Mouse (Mus musculus): ENCODE results near the gene Tnfrsf1a. TPM values are rescaled to one million over a fixed set of nuclear protein-coding genes. Genes with fewer than 3 reads are reported as not detected.

Tnfrsf1a gene
- total RNA-seq, 2 experiments from 2014 or later = 242 to 262 TPM

DNA sequence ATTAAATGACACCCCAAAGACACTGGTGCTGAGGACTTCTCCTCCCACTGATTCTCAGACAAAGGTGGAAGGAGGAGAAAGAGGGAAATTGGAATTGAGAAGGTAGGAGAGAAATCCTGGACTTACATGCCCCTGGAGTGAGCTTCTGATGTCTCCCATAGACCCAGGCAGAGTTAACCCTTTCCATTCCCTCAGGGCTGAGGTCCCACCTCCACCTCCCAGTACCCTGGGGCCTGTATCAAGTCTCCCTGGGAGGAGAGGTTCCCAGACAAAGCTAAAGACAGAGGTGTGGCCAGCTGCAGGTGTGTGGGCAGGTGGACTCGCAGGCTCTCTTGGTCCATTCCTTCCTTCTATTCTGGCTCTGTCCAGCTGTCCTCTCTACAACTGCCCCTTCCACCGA, 32.9 kb downstream of the Tnfrsf1a start:
- no peak for DNase-seq

- DNase-seq = no peak
Observed at GRCm38 (mm10) chr6:125385066-125385974, 36.2 kb downstream of the Tnfrsf1a start.

DNA sequence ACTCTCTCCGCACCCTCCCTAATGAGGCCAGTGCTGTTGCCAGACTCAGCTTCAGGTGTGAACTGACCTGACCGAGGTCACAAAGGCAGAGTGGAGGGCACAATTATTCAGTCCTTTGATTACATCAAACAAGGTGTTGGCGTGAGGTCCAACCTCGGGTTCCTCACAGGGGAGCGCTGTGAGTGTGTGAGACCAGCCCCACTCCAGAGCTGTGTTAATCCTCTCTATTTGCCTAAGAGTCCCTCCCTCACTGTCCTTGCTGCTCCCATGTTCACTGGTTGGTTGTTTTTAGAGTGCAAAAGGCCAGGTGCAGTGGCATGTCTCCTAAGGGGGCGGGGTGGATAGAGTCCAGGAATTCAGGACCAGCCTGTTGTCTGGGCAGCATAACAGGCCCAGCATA, 36.9 kb downstream of the Tnfrsf1a start:
- no peak for DNase-seq

- DNase-seq = no peak
Observed at GRCm38 (mm10) chr6:125389853-125390252, 40.7 kb downstream of the Tnfrsf1a start.

DNA sequence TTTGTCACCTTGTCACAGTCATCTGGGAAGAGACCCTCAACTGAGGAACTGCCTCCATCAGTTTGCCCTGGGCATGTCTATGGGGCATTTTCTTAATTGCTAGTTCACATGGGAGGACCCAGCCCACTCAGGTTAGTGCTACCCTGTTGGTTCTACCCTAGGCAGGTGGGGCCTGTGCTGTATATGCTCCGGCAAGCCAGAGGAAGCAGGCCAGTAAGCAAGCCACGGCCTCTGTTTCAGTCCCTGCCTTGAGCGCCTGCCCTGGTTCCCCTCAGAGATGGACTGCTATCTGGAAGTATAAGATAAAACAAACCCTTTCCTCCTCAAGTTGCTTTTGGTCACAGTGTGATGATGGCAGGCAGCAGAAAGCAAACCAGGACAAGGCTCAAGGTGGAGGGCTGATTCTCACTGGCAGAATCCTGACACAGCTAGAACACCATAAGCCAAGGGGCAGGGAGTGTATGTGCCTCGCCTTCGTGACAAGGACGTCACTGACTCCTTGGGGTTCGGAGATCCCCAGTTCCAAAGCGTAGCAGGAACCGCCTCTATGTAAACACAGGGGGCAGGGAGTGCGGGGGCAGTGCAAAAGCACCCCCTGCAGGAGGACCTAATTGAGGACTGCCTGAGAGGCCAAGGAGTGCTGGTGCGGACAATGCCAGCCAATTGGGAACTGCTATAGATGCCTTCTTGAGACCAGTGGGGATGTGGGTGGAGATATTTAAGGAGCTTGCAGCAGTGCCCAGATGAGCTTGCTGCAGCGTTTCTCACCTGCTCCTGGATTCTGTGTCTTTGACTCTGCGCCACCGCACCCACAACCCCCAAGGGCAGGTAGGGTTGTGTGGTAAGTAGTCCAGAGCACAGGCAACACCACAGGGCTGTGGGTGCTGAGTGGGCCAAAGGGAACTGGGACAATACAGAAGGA, 56.6 kb downstream of the Tnfrsf1a start:
- DNase-seq = no peak

- no peak for DNase-seq
Observed at GRCm38 (mm10) chr6:125407224-125407623, 58.1 kb downstream of the Tnfrsf1a start.

DNA sequence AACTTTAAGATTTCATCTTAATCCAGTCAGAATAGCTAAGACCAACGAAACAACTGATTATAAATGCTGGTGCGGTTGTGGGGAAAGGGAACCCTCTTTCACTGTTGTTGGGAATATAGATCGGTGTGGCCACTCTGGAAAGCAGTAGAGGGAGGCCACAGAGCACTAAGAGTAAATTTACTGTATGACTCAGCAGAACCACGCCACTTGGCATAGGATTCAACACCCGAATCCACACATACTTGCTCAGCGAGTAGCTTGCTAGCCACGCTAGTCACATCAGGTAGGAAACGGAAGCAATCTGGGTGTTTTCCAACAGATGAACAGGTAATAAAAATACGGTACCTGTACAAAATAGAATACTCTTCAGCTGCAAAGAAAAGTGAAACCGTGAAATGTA, 58.5 kb downstream of the Tnfrsf1a start:
- no peak for DNase-seq

DNA sequence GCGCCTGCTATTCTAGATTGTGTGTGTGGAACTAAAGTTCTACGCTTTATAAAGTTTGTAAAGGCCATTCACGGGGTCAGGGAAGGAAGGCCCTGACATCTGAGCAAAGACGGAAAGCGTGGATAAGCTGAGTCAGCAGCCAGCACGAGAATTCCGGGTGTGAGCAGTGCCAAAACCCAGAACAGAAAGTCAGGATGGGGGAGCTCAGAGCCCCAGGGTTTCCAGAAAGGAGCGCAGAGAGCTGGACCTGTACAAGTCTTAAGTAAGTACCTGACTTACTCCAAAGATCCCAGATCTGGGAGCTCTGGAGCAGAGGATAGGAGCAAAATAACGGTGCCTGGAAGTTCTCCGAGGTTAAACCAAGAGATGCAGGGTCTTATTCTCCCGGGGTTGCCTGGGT, 61.4 kb downstream of the Tnfrsf1a start:
- peak in 1 of 2 experiments; percentile 12 for DNase-seq

- DNase-seq = peak; percentile 37 to 38
Observed at GRCm38 (mm10) chr6:125410995-125411547, 61.9 kb downstream of the Tnfrsf1a start.

GRCm38 (mm10) chr6:125411661-125412060, 62.5 kb downstream of the Tnfrsf1a start:
- DNase-seq = no peak

Other genes starting within 250 kb of the Tnfrsf1a start
- 10 to 100 TPM; 39.5 to 64.3 TPM for gene Nop2, start 217.5 kb upstream of the Tnfrsf1a start, total RNA-seq (2021)
- gene Iffo1, start 204.1 kb upstream of the Tnfrsf1a start, total RNA-seq (2021) = 10 to 100 TPM; 18.4 to 21.8 TPM
- gene Gapdh, start 182.9 kb upstream of the Tnfrsf1a start, total RNA-seq (2021) = 1,000 to 10,000 TPM; 2,066 to 3,178 TPM
- 10 to 100 TPM; 18.5 to 25.6 TPM for gene Ncapd2, start 157.7 kb upstream of the Tnfrsf1a start, total RNA-seq (2021)
- 100 to 1,000 TPM; 176 to 205 TPM for gene Mrpl51, start 157.6 kb upstream of the Tnfrsf1a start, total RNA-seq (2021)
- 10 to 100 TPM; 34.4 to 40.2 TPM for gene Vamp1, start 133.8 kb upstream of the Tnfrsf1a start, total RNA-seq (2021)
- gene Tapbpl, start 117.5 kb upstream of the Tnfrsf1a start, total RNA-seq (2021) = 10 to 100 TPM in 1 of 2 experiments, 1 to 10 TPM in 1; 9.3 to 11.5 TPM
- under 1 TPM; 0.40 to 0.63 TPM for gene Cd27, start 112.4 kb upstream of the Tnfrsf1a start, total RNA-seq (2021)
- gene Tuba3a, start 63.3 kb upstream of the Tnfrsf1a start, total RNA-seq (2021) = not detected
- gene Ltbr, start 35.5 kb upstream of the Tnfrsf1a start, total RNA-seq (2021) = 10 to 100 TPM; 76.7 to 87.4 TPM
- 1 to 10 TPM; 1.1 to 1.5 TPM for gene Scnn1a, start 28.7 kb upstream of the Tnfrsf1a start, total RNA-seq (2021)
- under 1 TPM in 1 of 2 experiments, not detected in 1; 0.36 TPM for gene Plekhg6, start 31.4 kb downstream of the Tnfrsf1a start, total RNA-seq (2021)
- gene Cd9, start 145.4 kb downstream of the Tnfrsf1a start, total RNA-seq (2021) = 100 to 1,000 TPM; 115 to 170 TPM
- 1 to 10 TPM; 7.6 to 7.9 TPM for gene Vwf, start 197.4 kb downstream of the Tnfrsf1a start, total RNA-seq (2021)

All from adrenal gland, postnatal 36 days (tissue).